Mouse (Mus musculus) left cerebral cortex, adult 2 months (tissue): ENCODE measurements at regions not wholly inside any gene's neighbourhood (a gene's known extent, or its start where the extent isn't known, plus 50 kb on each side); places are given as distances from the start of the nearest gene placed in this dataset.

Experiments used
- DNase-seq, 2 experiments: peaks; one replicate each; pipeline ENCODE4 v3.0.0; 2021 to 2022; ENCODE audit warnings: low spot score in 2 of 2, mixed read lengths in 1 of 2; ENCODE audit errors: extremely low spot score in 1 of 2
- H3K27ac ChIP-seq: fragments of 200-600 bp; 2 replicates; pipeline ENCODE4 v1.8.1; 2022
- H3K4me3 ChIP-seq: fragments of 200-600 bp; 2 replicates; pipeline ENCODE4 v1.8.1; 2022
- CTCF ChIP-seq: fragments of 200-600 bp; IDR thresholded peaks from 2 replicates; pipeline ENCODE4 v1.8.1; 2022; ENCODE audit warnings: antibody characterized with exemption, mild to moderate bottlenecking, moderate library complexity
- intact Hi-C: fragments of 180-260 bp; cut with DNase I; formaldehyde crosslinking; loops from one replicate; pipeline ENCODE4 v1.15.1; 2025

GRCm38 (mm10) chr11:20445061-20445902, 97.8 kb upstream of the Sertad2 start:
- intact Hi-C loops, result loop anchor here (5.0 kb wide), 1 partner anchor 467 kb away; no protein-coding TSS in a partner anchor
- Histone ChIP-seq H3K4me3 (peak overlapping the region; percentile 33), H3K27ac (no peak overlapping the region)
- DNase-seq, result no peak
- TF ChIP-seq CTCF, result no peak

GRCm38 (mm10) chr11:20445903-20446264, 97.2 kb upstream of the Sertad2 start:
- no peak overlapping the region for H3K27ac ChIP-seq
- peak; percentile 58 to 68 for DNase-seq
- H3K4me3 ChIP-seq, result peak overlapping the region; percentile 33
- TF ChIP-seq CTCF, result peak; percentile 79
- intact Hi-C loops, result loop anchor here (2.0 to 5.0 kb wide), 2 partner anchors 245 to 466 kb away; no protein-coding TSS in a partner anchor

DNA sequence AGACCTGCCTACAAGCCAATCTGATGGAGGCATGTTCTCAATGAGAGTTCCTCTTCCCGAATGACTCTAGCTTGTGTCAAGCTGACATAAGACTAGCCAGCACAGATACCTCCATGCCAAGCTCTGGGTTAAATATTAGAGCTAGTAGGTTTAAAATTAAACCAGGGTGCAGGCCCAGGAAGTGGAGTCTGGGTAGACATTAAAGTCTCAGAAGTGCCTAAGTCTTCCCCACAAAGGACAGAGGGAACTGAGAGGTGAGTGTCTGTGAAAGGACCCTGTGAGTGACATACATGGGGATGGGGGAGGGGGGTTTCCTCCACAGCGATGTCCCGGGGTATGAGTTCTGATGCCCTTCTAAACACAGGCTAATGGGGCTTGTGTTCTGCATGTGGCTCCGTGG, 90.2 kb upstream of the Sertad2 start:
- Histone ChIP-seq H3K4me3 (no peak overlapping the region), H3K27ac (no peak overlapping the region)
- no peak for TF ChIP-seq CTCF
- DNase-seq, result no peak
- intact Hi-C loops, result no loop called here

GRCm38 (mm10) chr11:20453786-20454185, 89.3 kb upstream of the Sertad2 start:
- H3K4me3 ChIP-seq, result no peak overlapping the region
- DNase-seq, result no peak
- no peak overlapping the region for H3K27ac ChIP-seq
- no peak for TF ChIP-seq CTCF
- intact Hi-C loops, result loop anchor here (2.0 kb wide), 1 partner anchor 185 kb away; no protein-coding TSS in a partner anchor

GRCm38 (mm10) chr11:20455085-20455864, 87.8 kb upstream of the Sertad2 start:
- Histone ChIP-seq H3K4me3 (peak overlapping the region; percentile 49), H3K27ac (no peak overlapping the region)
- TF ChIP-seq CTCF, result peak; percentile 100
- DNase-seq, result peak; percentile 86 to 91
- intact Hi-C loops, result loop anchor here (1.0 to 5.0 kb wide), 5 partner anchors 87 to 287 kb away; partner anchors contain the start of genes Aftph and Sertad2

GRCm38 (mm10) chr11:20455865-20456648, 87.0 kb upstream of the Sertad2 start:
- DNase-seq, result peak; percentile 16 to 20
- Histone ChIP-seq H3K4me3 (peak overlapping the region; percentile 49), H3K27ac (no peak overlapping the region)
- TF ChIP-seq CTCF, result no peak
- intact Hi-C loops, result loop anchor here (1.0 to 5.0 kb wide), 5 partner anchors 86 to 286 kb away; partner anchors contain the start of genes Aftph and Sertad2

- Histone ChIP-seq H3K4me3 (no peak overlapping the region), H3K27ac (no peak overlapping the region)
- no peak for DNase-seq
- intact Hi-C loops, result loop anchor here (5.0 kb wide), 3 partner anchors 83 to 283 kb away; partner anchors contain the start of genes Aftph and Sertad2
- TF ChIP-seq CTCF, result no peak
Measured at GRCm38 (mm10) chr11:20459140-20459539, 83.9 kb upstream of the Sertad2 start.

DNA sequence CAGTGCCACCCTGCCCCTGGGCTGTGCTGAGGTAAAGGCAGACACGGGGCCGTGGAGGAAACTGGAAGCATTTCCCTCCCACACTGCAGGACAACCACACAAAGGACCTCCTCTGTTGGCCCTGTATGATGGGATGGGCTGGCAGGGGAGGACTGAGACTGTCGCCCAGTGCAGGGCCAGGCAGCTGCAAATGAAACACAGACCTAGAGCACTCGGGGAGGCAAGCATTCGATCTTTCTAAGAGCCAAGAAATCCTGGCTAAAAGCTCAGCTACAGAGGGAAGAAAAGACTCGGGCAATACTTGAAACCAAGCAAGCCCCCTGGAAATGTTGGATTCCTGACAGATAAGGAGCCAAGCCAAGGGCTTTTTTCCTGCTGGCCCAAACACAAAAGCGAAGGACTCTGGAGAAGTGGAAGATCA, 82.5 kb upstream of the Sertad2 start:
- intact Hi-C loops, result no loop called here
- TF ChIP-seq CTCF, result no peak
- no peak overlapping the region for H3K4me3 ChIP-seq
- 0 out of 2 replicates have a peak overlapping the region, but pooled peaks have one; percentile 24 for H3K27ac ChIP-seq
- peak in 1 of 2 experiments; percentile 16 for DNase-seq

DNA sequence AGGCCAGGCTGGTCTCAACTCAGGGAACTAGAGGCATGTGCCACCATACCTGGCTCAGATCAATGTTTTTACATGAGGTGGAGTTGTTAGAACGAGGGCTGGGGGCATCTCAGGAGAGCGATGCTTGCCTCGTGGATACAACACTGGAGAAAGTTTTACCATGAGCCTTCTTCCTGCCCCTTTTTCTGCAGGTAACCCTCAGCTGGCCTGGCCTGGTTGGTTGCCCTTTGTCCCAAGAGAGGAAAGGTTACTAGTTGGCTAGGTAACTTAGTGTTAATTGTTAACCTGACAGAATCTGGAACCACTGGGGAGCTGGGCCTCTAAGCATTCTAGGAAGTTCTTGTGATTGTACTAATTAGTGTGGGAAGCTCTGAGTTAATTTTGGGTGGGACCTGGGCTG, 81.0 kb upstream of the Sertad2 start:
- H3K27ac ChIP-seq, result no peak overlapping the region
- TF ChIP-seq CTCF, result no peak
- intact Hi-C loops, result no loop called here
- DNase-seq, result no peak
- H3K4me3 ChIP-seq, result no peak overlapping the region

GRCm38 (mm10) chr11:20463173-20463681, 79.8 kb upstream of the Sertad2 start:
- no peak for DNase-seq
- Histone ChIP-seq H3K4me3 (no peak overlapping the region), H3K27ac (no peak overlapping the region)
- intact Hi-C loops, result no loop called here
- no peak; the same call in 1 of the 2 replicates for TF ChIP-seq CTCF

GRCm38 (mm10) chr11:20464564-20464963, 78.5 kb upstream of the Sertad2 start:
- H3K4me3 ChIP-seq, result no peak overlapping the region
- TF ChIP-seq CTCF, result no peak
- intact Hi-C loops, result no loop called here
- no peak overlapping the region for H3K27ac ChIP-seq
- DNase-seq, result no peak
